Mouse (Mus musculus) left cerebral cortex, adult 9 months (tissue): ENCODE measurements around the gene Hist3h2ba.
"Not testable (repeated sequence)": the region's sequence is repeated elsewhere in the genome, so short reads cannot be mapped to it uniquely, and the experiment has no call there.

Source experiments
- DNase-seq, 2 experiments: peaks; one replicate each; pipeline ENCODE4 v3.0.0; 2022; ENCODE audit warnings: low spot score in 2 of 2

The Hist3h2ba gene

DNA sequence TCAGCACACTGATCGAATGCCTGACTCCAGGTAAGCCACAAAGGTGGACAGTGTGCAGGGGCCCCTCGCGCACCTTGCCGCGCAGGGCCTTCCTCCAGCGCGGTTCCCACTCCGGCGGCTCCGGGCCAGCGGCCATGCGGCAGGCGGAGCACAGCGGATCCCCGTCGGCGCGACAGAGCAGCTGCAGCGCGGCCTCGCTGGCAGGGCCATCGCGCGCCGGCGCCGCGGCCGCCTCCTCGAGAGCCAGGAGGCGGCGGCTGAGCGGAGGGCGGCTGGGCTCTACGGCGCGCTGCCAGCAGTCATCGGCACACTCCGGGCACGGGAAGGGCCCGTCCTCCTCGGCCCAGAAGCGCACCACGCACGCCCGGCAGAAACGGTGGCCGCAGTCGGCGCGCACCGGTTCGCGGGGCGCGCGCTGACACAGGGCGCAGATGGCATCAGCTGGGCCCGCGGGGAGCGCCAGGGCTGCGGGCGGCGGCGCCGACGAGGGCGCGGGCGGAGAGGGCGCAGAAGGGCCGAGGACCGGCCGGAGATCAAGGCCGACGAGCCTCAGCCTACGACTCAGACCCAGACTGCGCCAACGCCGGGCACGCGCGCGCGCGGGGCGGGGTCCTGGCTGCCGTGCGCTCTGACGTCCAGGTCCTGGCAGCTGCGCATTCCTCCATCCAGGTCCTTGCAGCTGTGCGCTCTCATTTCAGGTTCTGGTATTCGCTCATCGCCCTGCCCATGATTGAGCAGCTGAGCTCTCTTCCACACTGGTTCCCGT is 10.2 kb upstream of the Hist3h2ba start, which contains the start of gene Rnf187:
TSS of gene Rnf187 (minus strand) at position 595 of the 766 bp plus-strand sequence.
- DNase-seq = peak; percentile 83 to 93

DNA sequence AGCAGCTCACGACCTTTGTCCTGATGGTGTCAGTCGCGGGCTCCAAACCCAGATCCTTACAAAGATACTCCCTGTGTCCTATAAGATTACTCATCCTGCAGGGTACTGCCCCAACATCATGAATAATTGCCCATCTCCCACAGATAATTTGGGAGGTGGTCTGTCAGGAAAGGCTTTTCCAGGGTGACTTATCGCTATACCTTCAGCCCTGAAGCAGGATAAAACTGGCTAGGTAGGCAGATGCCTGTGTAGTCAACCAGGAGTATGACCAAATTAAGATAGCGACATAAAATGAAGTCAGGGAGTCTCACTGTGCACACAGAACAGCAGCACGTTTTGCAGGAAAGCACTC is 9.7 kb upstream of the Hist3h2ba start:
- DNase-seq = no peak

- no peak for DNase-seq
Measured at GRCm38 (mm10) chr11:58944136-58944535, 4.6 kb upstream of the Hist3h2ba start.

DNA sequence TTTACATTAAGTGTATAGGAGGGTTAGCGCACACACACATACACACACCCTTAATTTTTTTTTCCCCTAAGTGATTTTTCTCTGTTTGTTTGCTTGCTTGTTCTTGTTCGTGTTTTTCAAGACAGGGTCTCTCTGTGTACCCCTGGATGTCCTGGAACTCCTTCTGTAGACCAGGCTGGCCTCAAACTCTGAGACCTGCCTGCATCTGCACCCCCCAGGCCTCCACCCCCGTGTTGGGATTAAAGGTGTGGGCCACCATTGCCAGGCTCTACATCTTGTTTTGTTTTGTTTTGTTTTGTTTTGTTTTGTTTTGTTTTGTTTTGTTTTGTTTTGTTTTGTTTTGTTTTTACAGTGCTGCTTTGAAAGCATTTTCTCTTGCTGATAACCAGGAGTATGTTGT is 1.4 kb upstream of the Hist3h2ba start:
- DNase-seq = no peak

DNA sequence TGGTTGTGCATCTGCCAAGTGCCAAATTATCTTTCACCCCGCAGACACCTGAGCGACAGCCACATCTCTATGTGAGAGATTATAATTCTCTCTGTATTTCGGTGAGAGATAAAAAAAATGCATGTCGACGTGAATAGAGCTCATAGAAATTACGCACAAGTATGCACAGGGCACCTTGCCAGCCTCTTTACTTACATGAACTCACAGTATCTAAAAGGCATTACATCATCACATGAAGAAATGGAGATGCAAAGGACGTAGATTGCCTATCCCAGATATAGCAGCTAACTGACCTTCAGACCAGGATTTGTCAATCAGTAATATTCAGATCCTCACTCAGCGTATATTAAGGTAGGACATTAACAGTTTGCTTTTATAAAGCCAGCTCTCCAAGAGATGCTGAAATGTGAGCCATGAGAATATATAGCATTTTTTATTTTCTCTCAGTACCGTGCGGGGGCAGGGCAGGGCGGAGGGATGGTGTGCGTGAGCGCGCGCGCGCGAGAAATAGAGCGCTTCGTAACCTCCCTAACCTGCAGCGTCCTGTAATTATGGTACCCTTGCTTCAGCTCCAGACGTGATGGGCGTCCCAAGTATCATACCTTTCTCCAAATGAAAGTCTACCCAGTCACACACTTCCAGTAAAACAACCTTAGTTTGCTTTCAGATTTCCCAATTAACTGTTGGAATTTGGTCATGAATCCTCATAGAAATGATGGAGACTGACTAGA is 757 bp upstream of the Hist3h2ba start:
- DNase-seq = peak in 1 of 2 experiments; percentile 69

GRCm38 (mm10) chr11:58949480-58950431 is 1.0 kb downstream of the Hist3h2ba start:
- peak in 1 of 2 experiments; percentile 66 for DNase-seq

DNA sequence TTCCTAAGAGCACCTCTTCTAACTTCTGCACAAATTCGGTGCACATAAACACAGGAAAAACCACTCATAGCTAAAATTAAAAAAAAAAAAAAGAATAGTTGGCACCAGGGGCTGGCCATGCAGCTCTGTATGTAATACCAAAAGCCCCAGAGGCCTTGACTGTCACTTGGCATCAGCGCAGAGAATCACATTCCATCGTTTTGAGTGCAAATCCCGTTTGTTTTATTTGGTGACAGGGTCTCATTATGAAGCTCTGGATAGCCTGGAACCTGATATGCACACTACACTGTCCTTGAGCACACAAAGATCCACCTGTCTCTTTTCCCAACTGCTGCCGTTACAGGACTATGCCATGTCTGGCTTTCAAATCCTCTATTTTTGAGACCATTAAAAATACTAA is 2.5 kb downstream of the Hist3h2ba start:
- DNase-seq = no peak

DNA sequence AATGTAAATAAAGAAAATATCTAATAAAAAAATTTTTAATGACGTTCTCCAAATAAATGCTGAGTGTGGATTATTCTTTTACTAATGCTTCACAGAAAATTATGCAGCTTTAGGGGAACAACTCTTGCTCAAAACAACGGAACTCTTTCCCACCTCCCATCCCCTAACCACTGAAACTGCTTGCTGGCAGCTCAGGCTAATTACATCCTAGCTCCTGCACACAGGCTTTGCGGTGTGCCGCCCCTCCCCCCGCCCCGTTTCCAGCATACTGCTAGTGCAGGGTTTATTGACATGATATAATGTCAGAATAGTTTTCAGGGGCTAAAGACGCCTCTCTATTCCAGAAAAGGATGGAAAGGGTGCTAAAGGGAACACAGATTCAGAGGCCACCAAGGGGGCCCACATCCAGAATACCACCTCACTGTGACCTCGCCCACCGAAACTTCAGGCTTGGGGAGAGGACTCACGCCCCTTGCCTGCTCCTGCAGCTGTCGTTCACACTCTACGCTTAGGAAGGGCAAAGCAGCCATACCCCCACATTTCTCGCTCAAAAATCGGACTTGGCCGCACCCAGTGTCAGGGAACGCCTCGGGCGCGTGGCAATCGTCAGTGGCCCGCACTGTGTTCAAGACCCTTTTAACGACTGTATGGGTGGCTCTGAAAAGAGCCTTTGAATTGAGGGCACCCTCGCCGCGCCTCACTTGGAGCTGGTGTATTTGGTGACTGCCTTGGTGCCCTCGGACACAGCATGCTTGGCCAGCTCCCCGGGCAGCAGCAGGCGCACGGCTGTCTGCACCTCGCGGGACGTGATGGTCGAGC is 4.8 kb downstream of the Hist3h2ba start:
- no peak for DNase-seq

DNA sequence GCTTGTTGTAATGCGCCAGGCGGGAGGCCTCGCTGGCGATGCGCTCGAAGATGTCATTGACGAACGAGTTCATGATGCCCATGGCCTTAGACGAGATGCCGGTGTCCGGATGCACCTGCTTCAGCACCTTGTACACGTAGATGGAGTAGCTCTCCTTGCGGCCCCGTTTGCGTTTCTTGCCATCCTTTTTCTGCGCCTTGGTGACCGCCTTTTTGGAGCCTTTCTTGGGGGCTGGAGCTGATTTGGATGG is 5.4 kb downstream of the Hist3h2ba start:
- DNase-seq = not testable (repeated sequence)

DNA sequence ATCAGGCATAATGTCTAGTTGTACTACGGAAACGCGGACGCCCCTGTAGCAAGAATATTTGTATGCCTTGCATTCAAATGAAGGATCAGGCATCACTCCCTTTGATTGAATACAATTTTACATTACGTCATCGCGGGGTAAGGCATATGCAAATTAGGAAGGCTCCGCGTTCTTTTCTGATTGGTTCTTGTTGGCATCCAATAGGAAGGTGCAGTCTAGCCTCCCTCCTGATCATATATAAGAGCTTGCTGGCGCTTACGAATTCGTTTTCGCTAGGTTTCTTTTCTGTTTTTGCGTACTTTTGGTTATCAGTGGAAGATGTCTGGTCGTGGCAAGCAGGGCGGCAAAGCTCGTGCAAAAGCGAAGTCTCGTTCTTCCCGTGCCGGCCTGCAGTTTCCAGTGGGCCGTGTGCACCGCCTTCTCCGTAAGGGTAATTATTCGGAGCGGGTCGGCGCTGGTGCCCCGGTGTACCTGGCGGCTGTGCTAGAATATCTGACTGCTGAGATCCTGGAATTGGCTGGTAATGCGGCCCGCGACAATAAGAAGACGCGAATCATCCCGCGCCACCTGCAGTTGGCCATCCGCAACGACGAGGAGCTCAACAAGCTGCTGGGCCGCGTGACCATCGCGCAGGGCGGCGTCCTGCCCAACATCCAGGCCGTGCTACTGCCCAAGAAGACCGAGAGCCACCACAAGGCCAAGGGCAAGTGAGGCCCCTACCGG is 5.9 kb downstream of the Hist3h2ba start, which contains the start of the genes Hist3h2a and Trim17:
TSS of gene Hist3h2a (plus strand) at position 266 of the 723 bp plus-strand sequence.
TSS of gene Trim17 (plus strand) at position 266 of the 723 bp plus-strand sequence.
- DNase-seq = peak; percentile 98

- DNase-seq = no peak
Measured at GRCm38 (mm10) chr11:58955143-58955867, 6.6 kb downstream of the Hist3h2ba start.

DNA sequence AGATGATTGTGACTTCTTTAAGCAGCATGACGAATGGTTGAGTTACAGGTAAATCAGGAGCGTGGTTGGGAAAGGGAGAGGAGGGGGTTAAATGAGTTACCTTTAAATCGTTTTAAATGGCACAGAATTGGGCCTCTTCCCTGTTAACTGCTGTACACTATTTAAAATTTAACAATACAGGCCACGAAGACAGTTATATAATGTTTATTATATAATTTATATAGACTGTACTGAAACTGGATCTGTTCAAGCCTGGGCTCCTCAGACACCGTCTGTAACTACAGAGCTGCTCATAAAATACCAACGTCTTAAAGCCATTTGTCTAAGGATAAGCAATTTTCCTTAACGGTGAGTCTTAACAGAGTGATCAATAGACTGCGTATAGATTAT is 7.1 kb downstream of the Hist3h2ba start:
- DNase-seq = no peak

- DNase-seq = no peak
Measured at GRCm38 (mm10) chr11:58957226-58957914, 8.7 kb downstream of the Hist3h2ba start.

DNA sequence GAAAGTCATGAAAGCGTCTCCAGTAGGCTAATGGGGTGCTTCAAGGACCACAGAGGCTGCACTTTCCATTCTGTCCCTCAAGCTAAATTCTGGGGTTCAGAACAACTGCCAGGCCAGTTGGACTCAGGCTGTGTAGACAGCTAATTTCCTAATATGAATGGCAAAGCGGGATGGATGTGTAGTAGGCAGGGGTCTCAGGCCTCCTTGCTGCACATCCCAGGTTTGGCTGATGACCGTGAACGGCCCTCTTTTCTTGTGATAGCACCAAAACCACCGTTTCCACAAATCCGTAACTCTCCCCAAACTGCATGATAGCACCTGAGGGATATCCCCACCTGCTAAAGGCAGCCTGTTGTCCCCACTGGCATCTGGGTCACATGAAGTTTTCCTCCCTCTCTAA is 9.8 kb downstream of the Hist3h2ba start:
- DNase-seq = no peak

DNA sequence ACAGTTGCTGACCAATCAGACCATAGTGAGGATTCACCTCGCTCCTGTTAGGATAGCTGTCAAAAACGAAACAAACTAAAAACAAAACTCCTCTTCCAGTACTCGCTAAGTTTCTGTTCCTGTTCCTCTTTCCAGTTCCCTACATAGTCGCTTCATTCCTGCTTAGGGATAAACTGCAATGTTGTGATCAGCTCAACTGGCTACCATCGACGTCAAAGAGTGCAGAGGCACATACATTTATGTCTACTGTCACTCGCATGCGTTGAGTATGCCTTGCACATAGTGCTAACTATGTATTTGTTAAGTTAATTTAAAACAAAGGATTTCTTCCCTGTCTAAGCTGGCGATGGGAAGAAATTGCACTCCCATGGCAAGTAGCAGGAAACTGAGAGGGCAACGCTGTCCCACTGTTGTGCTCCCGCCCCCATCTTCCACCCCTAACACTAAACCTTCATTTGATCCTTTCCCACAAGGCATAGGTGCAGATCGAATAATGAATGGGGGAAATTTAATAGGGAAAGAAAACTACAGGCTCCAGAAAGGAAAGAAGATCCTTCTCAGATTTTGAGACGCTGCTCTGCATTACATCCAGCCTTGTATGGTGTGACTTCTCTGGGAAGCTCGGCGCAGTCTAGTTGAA is 10.6 kb downstream of the Hist3h2ba start:
- DNase-seq = no peak

- DNase-seq = peak in 1 of 2 experiments; percentile 81
Measured at GRCm38 (mm10) chr11:58959921-58960465, 11.3 kb downstream of the Hist3h2ba start.

DNA sequence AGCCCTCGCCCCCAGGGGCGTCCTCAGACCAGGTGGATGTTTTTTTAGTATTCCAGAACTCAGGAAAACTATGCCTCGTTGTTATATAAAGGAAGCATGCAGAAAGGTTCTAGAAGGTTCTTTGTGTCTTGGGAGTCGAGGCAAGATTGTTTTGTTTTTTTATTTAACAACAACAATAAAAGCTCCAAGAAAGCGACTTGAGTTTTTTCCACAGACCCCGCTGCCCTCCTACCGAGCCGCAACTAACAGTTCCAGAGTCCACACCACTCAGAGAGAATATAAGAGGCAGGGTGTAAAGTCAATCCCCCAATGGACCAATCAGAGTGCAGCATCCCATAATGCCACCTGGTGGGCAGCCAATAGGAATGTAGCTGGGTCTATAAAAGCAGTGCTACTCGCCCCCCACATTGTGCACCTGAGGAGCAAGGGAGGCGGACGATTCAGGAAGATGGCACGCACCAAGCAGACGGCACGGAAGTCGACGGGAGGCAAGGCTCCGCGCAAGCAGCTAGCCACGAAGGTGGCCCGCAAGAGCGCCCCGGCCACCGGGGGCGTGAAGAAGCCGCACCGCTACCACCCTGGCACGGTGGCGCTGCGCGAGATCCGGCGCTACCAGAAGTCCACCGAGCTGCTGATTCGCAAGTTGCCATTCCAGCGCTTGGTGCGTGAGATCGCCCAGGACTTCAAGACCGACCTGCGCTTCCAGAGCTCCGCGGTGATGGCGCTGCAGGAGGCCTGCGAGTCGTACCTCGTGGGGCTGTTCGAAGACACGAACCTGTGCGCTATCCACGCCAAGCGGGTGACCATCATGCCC is 12.9 kb downstream of the Hist3h2ba start:
- no peak for DNase-seq

- no peak for DNase-seq
Measured at GRCm38 (mm10) chr11:58963543-58963942, 14.8 kb downstream of the Hist3h2ba start.
